Mouse (Mus musculus): ENCODE data around the gene Cd164l2. TPM values are rescaled to one million over a fixed set of nuclear protein-coding genes. Genes with fewer than 3 reads are reported as not detected.

Gene Cd164l2
- total RNA-seq, 2 experiments from 2014 or later = 2.8 to 5.6 TPM

GRCm38 (mm10) chr4:133217641-133218040, 5.7 kb downstream of the Cd164l2 start:
- peak in 1 of 2 experiments; percentile 70 for DNase-seq (ENCODE audit: extremely low spot score in 1 of 2, low spot score in 1 of 2)

DNA sequence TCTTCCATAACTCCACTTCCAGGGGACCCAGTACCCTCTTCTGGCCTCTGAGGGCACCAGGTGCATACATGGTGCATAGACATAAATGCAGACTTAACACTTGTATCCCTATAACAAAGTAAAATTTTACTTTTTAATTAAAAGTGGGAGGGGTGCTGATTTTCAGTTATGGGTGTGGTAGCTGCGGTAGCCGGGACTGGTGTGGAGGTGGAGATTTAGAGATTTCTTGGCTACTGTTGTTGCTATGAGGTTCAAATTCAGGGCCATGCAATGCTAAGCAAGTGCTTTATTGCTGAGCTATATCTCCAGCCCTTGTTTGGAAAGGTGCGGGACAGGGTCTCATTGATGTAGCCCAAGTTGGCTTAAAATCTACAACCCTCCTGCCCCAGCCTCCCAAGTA, 6.8 kb downstream of the Cd164l2 start:
- DNase-seq (ENCODE audit: extremely low spot score in 1 of 2, low spot score in 1 of 2) = no peak

DNA sequence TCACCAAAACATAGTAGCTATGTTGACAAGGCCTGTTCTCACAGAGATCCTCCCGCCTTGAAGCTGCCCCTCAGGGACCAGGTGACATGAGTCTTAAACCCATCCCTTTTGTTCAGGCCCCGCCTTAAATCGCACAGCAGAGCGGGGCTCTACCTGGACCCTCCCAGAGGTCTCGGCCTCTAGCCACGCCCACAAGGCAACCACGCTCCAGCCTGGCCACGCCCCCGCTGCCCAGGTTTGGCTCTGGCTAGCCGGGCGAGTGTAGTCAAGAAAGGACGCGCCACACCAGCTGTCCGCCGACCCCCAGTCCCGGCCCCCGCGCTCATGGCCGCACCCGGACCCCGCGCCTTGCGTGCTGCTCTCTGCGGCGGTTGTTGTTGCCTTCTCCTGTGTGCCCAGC, 8.7 kb downstream of the Cd164l2 start:
- no peak for DNase-seq (ENCODE audit: extremely low spot score in 1 of 2, low spot score in 1 of 2)

DNA sequence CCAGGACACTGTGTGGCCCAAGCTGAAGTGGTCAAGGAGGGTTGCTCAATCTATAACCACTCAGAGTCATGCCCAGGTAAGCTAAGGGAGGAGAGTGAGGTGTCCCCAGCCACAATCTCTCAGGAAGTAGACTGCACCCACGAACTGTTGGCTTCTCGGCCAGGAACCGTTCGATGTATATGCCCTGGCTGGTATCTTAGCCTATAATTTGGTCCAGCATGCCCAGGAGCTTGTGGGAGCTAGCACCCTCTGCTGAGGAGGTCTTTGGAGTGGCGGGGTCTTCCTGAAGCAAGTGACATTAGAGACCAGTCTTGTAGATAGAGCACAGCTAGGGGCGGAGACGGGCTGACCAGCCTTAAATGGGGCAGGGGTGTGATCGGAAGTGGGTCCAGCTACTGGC, 9.8 kb downstream of the Cd164l2 start:
- DNase-seq (ENCODE audit: extremely low spot score in 1 of 2, low spot score in 1 of 2) = no peak

- DNase-seq (ENCODE audit: extremely low spot score in 1 of 2, low spot score in 1 of 2) = no peak
These were observed 11.9 kb downstream of the Cd164l2 start for GRCm38 (mm10) chr4:133223875-133224274.

DNA sequence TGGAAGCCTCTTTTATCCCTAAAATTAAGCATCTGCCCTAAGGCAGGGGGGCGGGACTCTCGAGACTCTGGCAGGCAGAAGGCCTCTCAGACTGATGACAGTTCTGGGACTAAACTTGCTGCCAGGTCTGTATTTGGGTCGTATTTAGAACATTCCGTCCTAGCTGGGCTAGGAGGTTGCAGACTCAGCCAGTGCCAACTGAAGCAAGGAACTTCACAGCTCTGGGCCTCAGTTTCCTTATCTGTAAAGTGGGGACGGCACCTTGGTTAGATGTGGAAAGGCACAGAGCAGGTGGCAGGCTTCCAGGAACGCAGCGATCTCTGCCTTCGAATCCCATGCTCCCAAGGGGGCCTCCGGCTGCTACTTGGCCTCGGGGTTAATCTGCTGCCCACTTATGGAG, 14.1 kb downstream of the Cd164l2 start:
- DNase-seq (ENCODE audit: extremely low spot score in 1 of 2, low spot score in 1 of 2) = no peak

GRCm38 (mm10) chr4:133227636-133228035, 15.7 kb downstream of the Cd164l2 start:
- DNase-seq (ENCODE audit: extremely low spot score in 1 of 2, low spot score in 1 of 2) = no peak

- DNase-seq (ENCODE audit: extremely low spot score in 1 of 2, low spot score in 1 of 2) = no peak
These were observed 17.7 kb downstream of the Cd164l2 start for GRCm38 (mm10) chr4:133229582-133229981.

DNA sequence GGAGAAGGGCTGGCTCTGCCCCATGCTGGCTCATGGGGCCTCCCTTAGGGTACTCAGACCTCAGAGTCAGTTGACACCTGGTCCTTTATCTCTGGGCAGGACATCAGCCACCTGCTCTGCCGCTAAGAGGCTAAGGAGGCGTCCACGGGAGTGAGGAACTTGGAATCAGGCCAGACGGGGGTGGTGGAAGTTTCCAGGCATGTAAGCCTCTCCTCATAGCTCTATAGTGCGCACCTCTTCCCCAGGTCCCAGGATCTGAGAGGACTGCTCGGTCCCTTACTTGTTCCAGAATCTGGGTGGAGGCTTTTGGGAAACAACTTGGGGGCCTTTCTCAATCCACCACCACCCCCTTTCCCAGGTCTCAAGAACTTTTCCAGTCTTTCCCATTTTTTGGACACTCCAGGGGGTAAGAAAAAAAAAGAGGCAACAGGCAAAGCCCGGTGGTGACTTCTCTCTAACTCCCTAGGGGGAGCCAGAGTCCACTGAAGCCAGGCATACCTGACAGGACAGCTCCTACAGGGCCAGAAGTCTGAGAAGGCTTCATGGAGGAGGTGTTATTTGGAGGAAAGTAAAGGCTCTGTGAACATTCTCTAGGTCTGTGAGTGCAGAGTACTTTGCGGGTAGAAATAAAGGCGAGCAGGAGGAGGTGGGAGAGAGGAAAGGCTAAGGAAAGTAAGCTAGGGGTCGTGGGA, 21.5 kb downstream of the Cd164l2 start:
- DNase-seq (ENCODE audit: extremely low spot score in 1 of 2, low spot score in 1 of 2) = no peak

DNA sequence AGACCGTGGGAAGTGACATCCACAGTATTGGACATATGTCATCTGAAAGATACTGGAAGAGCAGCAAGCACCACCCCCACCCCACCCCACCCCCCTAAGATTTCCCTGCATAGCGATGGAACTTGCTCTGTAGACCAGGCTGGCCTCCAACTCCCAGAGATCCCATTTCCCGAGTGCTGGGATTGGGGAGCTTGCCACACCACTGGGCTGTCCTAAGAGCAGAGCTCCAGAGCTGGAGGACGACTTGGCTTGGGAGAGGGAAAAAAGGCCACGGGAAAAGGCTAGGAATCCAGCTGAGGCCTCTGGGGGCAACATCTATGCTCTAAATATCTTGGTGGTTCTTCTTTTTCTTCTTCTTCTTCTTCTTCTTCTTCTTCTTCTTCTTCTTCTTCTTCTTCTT, 22.8 kb downstream of the Cd164l2 start:
- DNase-seq (ENCODE audit: extremely low spot score in 1 of 2, low spot score in 1 of 2) = no peak

DNA sequence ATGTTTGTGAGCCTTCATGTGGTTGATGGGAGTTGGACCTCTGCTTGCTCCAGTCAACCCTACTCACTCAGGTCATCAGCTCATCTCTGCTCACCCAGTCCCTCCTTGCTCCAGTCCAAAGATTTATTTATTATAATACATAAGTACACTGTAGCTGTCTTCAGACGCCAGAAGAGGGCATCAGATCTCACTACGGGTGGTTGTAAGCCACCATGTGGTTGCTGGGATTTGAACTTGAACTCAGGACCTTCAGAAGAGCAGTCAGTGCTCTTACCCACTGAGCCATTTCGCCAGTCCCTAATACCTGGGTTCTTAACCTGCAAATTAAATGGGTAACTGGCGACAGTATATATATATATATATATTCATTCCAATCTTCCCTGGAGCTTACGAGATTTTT, 23.5 kb downstream of the Cd164l2 start:
- no peak for DNase-seq (ENCODE audit: extremely low spot score in 1 of 2, low spot score in 1 of 2)

DNA sequence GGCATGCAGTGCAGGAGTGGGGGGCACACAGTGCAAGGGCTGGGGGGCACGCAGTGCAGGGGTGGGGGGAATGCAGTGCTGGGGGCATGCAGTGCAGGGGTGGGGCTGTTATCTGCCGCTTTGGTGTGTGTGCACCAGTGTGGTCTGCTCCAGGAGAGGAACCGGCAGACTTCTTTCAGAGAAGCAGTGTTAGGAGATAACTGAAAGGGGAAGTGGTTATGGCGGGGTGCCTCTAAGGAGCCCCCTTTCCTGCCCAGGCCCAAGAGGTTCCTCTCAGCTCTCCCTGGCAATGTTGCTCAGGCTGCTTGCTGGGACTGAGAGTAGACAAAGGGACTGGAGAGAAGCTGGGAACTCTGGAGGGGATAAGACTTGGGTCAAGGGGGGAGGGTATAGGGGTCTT, 26.0 kb downstream of the Cd164l2 start:
- DNase-seq (ENCODE audit: extremely low spot score in 1 of 2, low spot score in 1 of 2) = no peak

DNA sequence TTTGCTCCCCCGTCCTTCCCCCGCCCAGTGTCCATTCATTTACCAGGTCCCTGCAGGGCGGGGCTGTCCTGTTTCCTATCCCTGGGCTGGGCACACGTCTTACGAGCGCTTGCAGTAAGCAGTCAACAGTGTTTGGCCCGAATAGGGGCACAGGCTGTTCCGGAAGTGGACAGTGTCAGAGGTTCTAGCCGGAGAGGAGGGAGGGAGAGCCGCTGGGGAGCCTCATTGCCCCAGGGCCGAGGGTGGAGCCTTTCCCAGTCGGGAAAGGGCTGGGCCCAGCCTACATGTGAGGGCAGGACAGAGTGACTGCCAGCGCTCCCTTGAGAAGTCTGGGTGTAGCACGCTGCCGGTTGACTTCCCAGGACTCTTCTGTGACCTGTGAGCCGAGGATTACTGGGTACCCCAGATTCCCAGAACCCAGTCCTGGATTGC, 28.6 kb downstream of the Cd164l2 start, which contains the start of gene Map3k6:
Gene Map3k6, plus strand, starts transcription at position 329 of the 432 bp plus-strand sequence.
- peak in 1 of 2 experiments; percentile 21 for DNase-seq (ENCODE audit: extremely low spot score in 1 of 2, low spot score in 1 of 2)

DNA sequence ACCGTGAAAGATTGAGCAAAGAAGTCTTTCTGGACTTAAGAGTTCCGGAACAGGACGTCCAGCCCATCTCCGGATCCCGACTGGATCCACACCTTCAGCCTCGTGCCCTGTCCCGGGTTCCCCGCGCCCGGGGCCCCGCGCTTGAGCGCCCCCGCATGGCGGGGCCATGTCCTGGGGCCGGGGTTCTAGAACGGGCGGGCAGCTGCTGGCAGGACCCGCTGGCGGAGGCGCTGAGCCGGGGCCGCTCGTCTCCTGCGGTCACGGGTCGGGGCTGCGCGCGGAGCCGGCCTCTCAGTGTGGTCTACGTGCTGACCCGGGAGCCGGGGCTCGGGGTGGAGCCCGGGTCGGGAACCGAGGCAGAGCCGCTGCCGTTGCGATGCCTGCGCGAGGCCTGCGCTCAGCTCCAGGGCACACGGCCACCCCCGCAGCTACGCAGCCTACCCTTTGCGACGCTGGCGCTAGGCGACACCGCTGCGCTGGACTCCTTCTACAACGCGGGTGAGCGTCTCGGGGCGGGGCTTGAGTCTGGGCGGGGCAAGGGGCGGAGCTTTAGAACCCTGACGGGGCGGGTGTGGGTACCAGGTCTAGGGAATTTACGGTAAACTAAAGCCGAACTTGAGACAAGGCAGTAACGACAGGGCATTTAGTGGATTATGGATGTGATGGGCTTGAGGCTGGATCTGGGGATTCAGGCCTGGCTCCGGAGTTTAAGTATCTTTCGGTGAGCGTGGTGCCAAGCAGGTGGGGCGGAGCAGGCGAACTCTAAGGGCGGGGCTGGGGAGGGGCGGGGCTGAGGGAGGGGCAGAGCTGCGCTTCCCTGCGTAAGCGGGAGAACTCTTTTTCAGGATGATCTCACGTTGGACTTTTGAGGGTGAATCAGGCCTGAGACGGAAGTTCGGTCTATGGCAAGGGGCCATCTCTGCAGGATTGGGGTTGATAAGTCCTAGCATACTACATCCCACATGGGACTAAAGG, 29.3 kb downstream of the Cd164l2 start:
- DNase-seq (ENCODE audit: extremely low spot score in 1 of 2, low spot score in 1 of 2) = peak; percentile 76 to 81

DNA sequence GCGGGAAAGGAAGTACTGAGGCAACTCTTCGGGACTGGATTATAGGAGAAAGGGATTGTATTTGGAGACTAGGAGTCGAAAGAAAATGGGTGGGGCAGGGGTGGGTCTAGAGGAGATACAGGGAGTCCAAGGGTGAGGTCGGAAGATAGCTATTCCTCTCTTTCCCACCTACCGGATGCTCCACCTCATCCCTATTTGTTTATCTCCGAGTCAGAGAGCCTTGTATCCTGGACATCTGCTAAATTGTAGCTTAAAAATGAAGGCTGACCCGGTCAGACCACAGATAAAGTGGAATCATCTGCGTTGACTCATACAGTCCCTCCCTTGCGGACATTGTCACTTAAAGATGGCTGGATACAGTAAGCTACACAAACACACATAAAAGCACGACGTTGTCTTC, 30.0 kb downstream of the Cd164l2 start:
- no peak for DNase-seq (ENCODE audit: extremely low spot score in 1 of 2, low spot score in 1 of 2)

DNA sequence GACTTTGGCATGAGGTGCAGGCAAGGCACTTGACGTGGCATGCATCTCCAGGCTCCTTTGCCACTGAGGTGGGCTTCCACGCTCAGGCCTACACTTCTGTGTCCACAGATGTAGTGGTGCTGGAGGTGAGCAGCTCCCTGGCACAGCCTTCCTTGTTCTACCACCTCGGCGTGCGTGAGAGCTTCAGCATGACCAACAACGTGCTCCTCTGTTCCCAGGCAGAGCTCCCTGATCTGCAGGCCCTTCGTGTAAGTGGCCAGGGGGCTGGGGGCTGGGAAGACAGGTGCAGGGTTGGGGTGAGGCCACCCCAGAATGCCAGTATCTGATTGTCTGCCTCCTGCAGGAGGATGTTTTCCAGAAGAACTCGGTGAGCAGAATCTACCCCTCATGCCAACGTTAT, 30.8 kb downstream of the Cd164l2 start:
- no peak for DNase-seq (ENCODE audit: extremely low spot score in 1 of 2, low spot score in 1 of 2)

DNA sequence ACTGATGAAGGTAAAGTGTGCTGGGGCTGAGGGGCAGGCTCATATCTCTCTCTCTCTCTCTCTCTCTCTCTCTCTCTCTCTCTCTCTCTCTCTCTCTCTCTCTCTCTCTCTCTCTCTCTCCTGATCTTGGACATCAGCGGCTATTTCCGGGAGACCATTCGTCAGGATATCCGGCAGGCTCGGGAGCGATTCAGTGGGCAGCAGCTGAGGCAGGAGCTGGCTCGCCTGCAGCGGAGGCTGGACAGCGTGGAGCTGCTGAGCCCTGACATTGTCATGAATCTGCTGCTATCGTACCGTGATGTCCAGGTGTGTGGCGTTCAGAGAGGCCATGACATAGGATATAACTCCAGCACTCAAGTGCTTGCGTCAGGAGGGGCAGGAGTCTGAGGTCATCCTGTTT, 31.6 kb downstream of the Cd164l2 start:
- no peak for DNase-seq (ENCODE audit: extremely low spot score in 1 of 2, low spot score in 1 of 2)

DNA sequence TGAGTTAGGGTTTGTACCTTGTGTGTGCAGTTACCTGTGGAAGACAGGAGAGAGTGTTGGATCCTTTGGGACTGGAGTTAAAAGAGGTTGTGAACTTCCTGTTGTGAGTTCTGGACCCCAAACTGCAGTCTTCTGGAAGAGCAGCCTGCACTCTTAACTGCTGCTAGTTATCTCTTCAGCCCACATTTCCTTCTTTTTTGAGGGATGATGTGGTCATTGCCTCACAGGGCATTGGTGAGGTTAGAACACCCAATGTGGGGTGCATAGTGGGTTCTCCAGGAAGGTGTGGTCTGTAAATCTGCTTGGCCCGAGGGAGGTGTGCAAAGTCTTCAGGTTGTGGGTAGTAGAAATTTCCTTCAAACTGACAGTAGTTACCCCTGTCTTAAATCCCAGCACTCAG, 32.4 kb downstream of the Cd164l2 start:
- DNase-seq (ENCODE audit: extremely low spot score in 1 of 2, low spot score in 1 of 2) = no peak

GRCm38 (mm10) chr4:133247072-133247471, 35.1 kb downstream of the Cd164l2 start:
- DNase-seq (ENCODE audit: extremely low spot score in 1 of 2, low spot score in 1 of 2) = no peak

DNA sequence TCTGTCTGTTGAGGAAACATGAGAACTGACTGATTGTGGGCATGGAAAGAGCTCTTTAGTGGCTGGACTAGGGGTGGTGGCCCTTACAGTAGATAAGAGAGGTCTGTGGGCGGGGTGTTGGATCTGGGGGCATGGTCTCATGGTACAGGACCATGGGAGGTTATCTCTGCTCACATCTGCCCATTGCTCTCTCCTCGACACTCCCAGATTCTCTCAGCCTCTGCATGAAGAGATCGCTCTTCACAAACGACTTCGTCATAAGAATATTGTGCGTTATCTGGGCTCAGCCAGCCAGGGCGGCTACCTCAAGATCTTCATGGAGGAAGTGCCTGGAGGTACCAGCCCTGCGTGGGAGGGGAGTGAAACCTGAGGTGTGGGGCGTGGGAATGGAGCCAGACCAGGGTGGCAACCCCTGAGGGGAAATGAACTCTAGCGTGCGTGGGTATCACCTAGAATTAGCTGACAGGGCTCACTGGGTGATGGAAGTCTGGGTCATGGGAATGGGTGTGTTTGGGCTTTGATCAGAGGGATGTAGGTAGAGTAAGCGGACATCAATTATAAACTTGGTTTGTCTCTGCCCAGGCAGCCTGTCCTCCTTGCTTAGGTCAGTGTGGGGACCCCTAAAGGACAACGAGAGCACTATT, 36.0 kb downstream of the Cd164l2 start:
- DNase-seq (ENCODE audit: extremely low spot score in 1 of 2, low spot score in 1 of 2) = no peak

- DNase-seq (ENCODE audit: extremely low spot score in 1 of 2, low spot score in 1 of 2) = peak; percentile 86 to 91
These were observed 38.7 kb downstream of the Cd164l2 start for GRCm38 (mm10) chr4:133250609-133251008.
